Mouse (Mus musculus): ENCODE measurements at regions not wholly inside any gene's neighbourhood (a gene's known extent, or its start where the extent isn't known, plus 50 kb on each side); places are given as distances from the start of the nearest gene placed in this dataset.

- peaks cover 40% of the 10 kb centered on the region for H3K27me3 ChIP-seq (ENCODE audit: control insufficient read depth, insufficient read depth, low read length)
- H3K9me3 ChIP-seq (ENCODE audit: control insufficient read depth, low read length), result peaks cover 4% of the 10 kb centered on the region; the same call in 1 of the 2 replicates
- 2% methylated on average over 33 of the region's 33 CpGs for WGBS
- no peak overlapping the region for H3K27ac ChIP-seq (ENCODE audit: low read depth, low read length)
- no peaks in the 10 kb centered on the region for H3K36me3 ChIP-seq (ENCODE audit: control insufficient read depth, insufficient read depth, low read length)
- no peak; the same call in 1 of the 2 replicates for ATAC-seq (ENCODE audit: low FRiP score, low TSS enrichment)
- peak overlapping the region; percentile 7; the same call in 1 of the 2 replicates for H3K4me3 ChIP-seq (ENCODE audit: low read length)
- H3K4me2 ChIP-seq (replicated peaks; ENCODE audit: low read depth, low read length), result peak overlapping the region; percentile 25
- H3K4me1 ChIP-seq (ENCODE audit: control insufficient read depth, insufficient read depth, low read length), result peaks cover 15% of the 10 kb centered on the region; the same call in 1 of the 2 replicates
- no peak overlapping the region for H3K9ac ChIP-seq (ENCODE audit: low read depth, low read length)
These were observed 114.4 kb downstream of the Dicer1 start for GRCm38 (mm10) chr12:104637046-104638032.

- peaks cover 40% of the 10 kb centered on the region for H3K27me3 ChIP-seq (ENCODE audit: control insufficient read depth, insufficient read depth, low read length)
- H3K9me3 ChIP-seq (ENCODE audit: control insufficient read depth, low read length), result peaks cover 4% of the 10 kb centered on the region; the same call in 1 of the 2 replicates
- peak; percentile 51; the same call in 1 of the 2 replicates for ATAC-seq (ENCODE audit: low FRiP score, low TSS enrichment)
- 19% methylated on average over 12 of the region's 12 CpGs for WGBS
- no peak overlapping the region for H3K27ac ChIP-seq (ENCODE audit: low read depth, low read length)
- H3K4me2 ChIP-seq (replicated peaks; ENCODE audit: low read depth, low read length), result peak overlapping the region; percentile 24; the same call in 1 of the 2 replicates
- H3K36me3 ChIP-seq (ENCODE audit: control insufficient read depth, insufficient read depth, low read length), result no peaks in the 10 kb centered on the region
- peak overlapping the region; percentile 10; the same call in 1 of the 2 replicates for H3K4me3 ChIP-seq (ENCODE audit: low read length)
- no peak overlapping the region for H3K9ac ChIP-seq (ENCODE audit: low read depth, low read length)
- peaks cover 15% of the 10 kb centered on the region; the same call in 1 of the 2 replicates for H3K4me1 ChIP-seq (ENCODE audit: control insufficient read depth, insufficient read depth, low read length)
These were observed 115.3 kb downstream of the Dicer1 start for GRCm38 (mm10) chr12:104636474-104636873.

- Histone ChIP-seq H3K9me3 (ENCODE audit: control insufficient read depth, low read length) (peaks cover 4% of the 10 kb centered on the region; the same call in 1 of the 2 replicates), H3K4me2 (replicated peaks; ENCODE audit: low read depth, low read length) (no peak overlapping the region), H3K27ac (ENCODE audit: low read depth, low read length) (no peak overlapping the region), H3K4me3 (ENCODE audit: low read length) (no peak overlapping the region), H3K9ac (ENCODE audit: low read depth, low read length) (no peak overlapping the region), H3K4me1 (ENCODE audit: control insufficient read depth, insufficient read depth, low read length) (peaks cover 15% of the 10 kb centered on the region; the same call in 1 of the 2 replicates), H3K36me3 (ENCODE audit: control insufficient read depth, insufficient read depth, low read length) (no peaks in the 10 kb centered on the region), H3K27me3 (ENCODE audit: control insufficient read depth, insufficient read depth, low read length) (peaks cover 40% of the 10 kb centered on the region)
- no peak for ATAC-seq (ENCODE audit: low FRiP score, low TSS enrichment)
- WGBS, result 58% methylated on average over 10 of the region's 10 CpGs
These were observed 116.9 kb downstream of the Dicer1 start for GRCm38 (mm10) chr12:104634818-104635217.

- no peaks in the 10 kb centered on the region for H3K9me3 ChIP-seq (ENCODE audit: control insufficient read depth, low read length)
- WGBS, result 87% methylated on average over 3 of the region's 3 CpGs
- H3K4me2 ChIP-seq (replicated peaks; ENCODE audit: low read depth, low read length), result no peak overlapping the region
These were observed 121.2 kb downstream of the Dicer1 start for GRCm38 (mm10) chr12:104630590-104630989.

GRCm38 (mm10) chr12:104629449-104629848 is 122.3 kb downstream of the Dicer1 start:
- H3K27me3 ChIP-seq (ENCODE audit: control insufficient read depth, insufficient read depth, low read length), result peaks cover under 1% of the 10 kb centered on the region; the same call in 1 of the 2 replicates
- H3K36me3 ChIP-seq (ENCODE audit: control insufficient read depth, insufficient read depth, low read length), result no peaks in the 10 kb centered on the region
- 95% methylated on average over 2 of the region's 2 CpGs for WGBS
- no peak overlapping the region for H3K27ac ChIP-seq (ENCODE audit: low read depth, low read length)
- no peak for ATAC-seq (ENCODE audit: low FRiP score, low TSS enrichment)
- no peaks in the 10 kb centered on the region for H3K9me3 ChIP-seq (ENCODE audit: control insufficient read depth, low read length)
- H3K4me1 ChIP-seq (ENCODE audit: control insufficient read depth, insufficient read depth, low read length), result no peaks in the 10 kb centered on the region
- H3K9ac ChIP-seq (ENCODE audit: low read depth, low read length), result no peak overlapping the region
- H3K4me3 ChIP-seq (ENCODE audit: low read length), result no peak overlapping the region
- H3K4me2 ChIP-seq (replicated peaks; ENCODE audit: low read depth, low read length), result no peak overlapping the region

More at GRCm38 (mm10) chr12:104630590-104630989, 121.2 kb downstream of the Dicer1 start:
- no peaks in the 10 kb centered on the region for H3K4me1 ChIP-seq (ENCODE audit: control insufficient read depth, insufficient read depth, low read length)
- no peak for ATAC-seq (ENCODE audit: low FRiP score, low TSS enrichment)
- H3K36me3 ChIP-seq (ENCODE audit: control insufficient read depth, insufficient read depth, low read length), result no peaks in the 10 kb centered on the region
- H3K27me3 ChIP-seq (ENCODE audit: control insufficient read depth, insufficient read depth, low read length), result peaks cover 9% of the 10 kb centered on the region
- H3K9ac ChIP-seq (ENCODE audit: low read depth, low read length), result no peak overlapping the region
- no peak overlapping the region for H3K27ac ChIP-seq (ENCODE audit: low read depth, low read length)
- H3K4me3 ChIP-seq (ENCODE audit: low read length), result no peak overlapping the region

GRCm38 (mm10) chr12:104626054-104626453 is 125.7 kb downstream of the Dicer1 start:
- H3K9ac ChIP-seq (ENCODE audit: low read depth, low read length), result no peak overlapping the region

GRCm38 (mm10) chr12:104623896-104624685 is 127.7 kb downstream of the Dicer1 start:
- no peak overlapping the region for H3K27ac ChIP-seq (ENCODE audit: low read depth, low read length)
- H3K4me2 ChIP-seq (replicated peaks; ENCODE audit: low read depth, low read length), result no peak overlapping the region
- ATAC-seq (ENCODE audit: low FRiP score, low TSS enrichment), result no peak
- H3K36me3 ChIP-seq (ENCODE audit: control insufficient read depth, insufficient read depth, low read length), result no peaks in the 10 kb centered on the region
- H3K9me3 ChIP-seq (ENCODE audit: control insufficient read depth, low read length), result no peaks in the 10 kb centered on the region
- peaks cover 2% of the 10 kb centered on the region; the same call in 1 of the 2 replicates for H3K27me3 ChIP-seq (ENCODE audit: control insufficient read depth, insufficient read depth, low read length)
- 43% methylated on average over 7 of the region's 7 CpGs for WGBS
- no peak overlapping the region for H3K4me3 ChIP-seq (ENCODE audit: low read length)
- no peaks in the 10 kb centered on the region for H3K4me1 ChIP-seq (ENCODE audit: control insufficient read depth, insufficient read depth, low read length)
- H3K9ac ChIP-seq (ENCODE audit: low read depth, low read length), result no peak overlapping the region

More at GRCm38 (mm10) chr12:104626054-104626453, 125.7 kb downstream of the Dicer1 start:
- no peak overlapping the region for H3K27ac ChIP-seq (ENCODE audit: low read depth, low read length)
- H3K36me3 ChIP-seq (ENCODE audit: control insufficient read depth, insufficient read depth, low read length), result no peaks in the 10 kb centered on the region
- no peak overlapping the region for H3K4me3 ChIP-seq (ENCODE audit: low read length)
- no peak overlapping the region for H3K4me2 ChIP-seq (replicated peaks; ENCODE audit: low read depth, low read length)
- WGBS, result 87% methylated on average over 5 of the region's 5 CpGs
- H3K9me3 ChIP-seq (ENCODE audit: control insufficient read depth, low read length), result no peaks in the 10 kb centered on the region
- H3K27me3 ChIP-seq (ENCODE audit: control insufficient read depth, insufficient read depth, low read length), result peaks cover 2% of the 10 kb centered on the region; the same call in 1 of the 2 replicates
- H3K4me1 ChIP-seq (ENCODE audit: control insufficient read depth, insufficient read depth, low read length), result no peaks in the 10 kb centered on the region
- ATAC-seq (ENCODE audit: low FRiP score, low TSS enrichment), result no peak

- H3K9me3 ChIP-seq (ENCODE audit: control insufficient read depth, low read length), result no peaks in the 10 kb centered on the region; the same call in 1 of the 2 replicates
- ATAC-seq (ENCODE audit: low FRiP score, low TSS enrichment), result peak; percentile 83
- H3K4me2 ChIP-seq (replicated peaks; ENCODE audit: low read depth, low read length), result peak overlapping the region; percentile 40
- H3K9ac ChIP-seq (ENCODE audit: low read depth, low read length), result peak overlapping the region; percentile 28; the same call in 1 of the 2 replicates
- H3K27ac ChIP-seq (ENCODE audit: low read depth, low read length), result no peak overlapping the region
- no peaks in the 10 kb centered on the region for H3K36me3 ChIP-seq (ENCODE audit: control insufficient read depth, insufficient read depth, low read length)
- 11% methylated on average over 17 of the region's 17 CpGs for WGBS
- H3K4me1 ChIP-seq (ENCODE audit: control insufficient read depth, insufficient read depth, low read length), result no peaks in the 10 kb centered on the region
- H3K4me3 ChIP-seq (ENCODE audit: low read length), result peak overlapping the region; percentile 17; the same call in 1 of the 2 replicates
- H3K27me3 ChIP-seq (ENCODE audit: control insufficient read depth, insufficient read depth, low read length), result no peaks in the 10 kb centered on the region
These were observed 134.5 kb downstream of the Dicer1 start for GRCm38 (mm10) chr12:104617111-104617725.
